Mouse (Mus musculus) adrenal gland, postnatal 25 days (tissue): Measurements from ENCODE around the gene Aldh3a2. TPM values are rescaled to one million over a fixed set of nuclear protein-coding genes. Genes with fewer than 3 reads are reported as not detected.
"Not testable (repeated sequence)": the region's sequence is repeated elsewhere in the genome, so short reads cannot be mapped to it uniquely, and the experiment has no call there.

Experiments used
- DNase-seq: peaks from one replicate; pipeline ENCODE4 v3.0.0; 2021; ENCODE audit warnings: mixed read lengths
- total RNA-seq: library from RNA; stranded (reverse); gene quantifications from 2 replicates; pipeline ENCODE4 v1.2.3, GENCODE M21; 2021

The Aldh3a2 gene
- total RNA-seq, 1 experiment from 2014 or later, result 69.0 TPM

GRCm38 (mm10) chr11:61173477-61173876 is 93.8 kb downstream of the Aldh3a2 start:
- DNase-seq, result not testable (repeated sequence)

Other genes starting within 250 kb of the Aldh3a2 start
- 2.2 TPM in 2 replicates for gene Kcnj12, start 244.9 kb downstream of the Aldh3a2 start, total RNA-seq
- gene Tnfrsf13b, start 140.7 kb downstream of the Aldh3a2 start, total RNA-seq, result 0.43 TPM in 1 of 2 replicates, not detected in the other
- gene Usp22, start 92.4 kb downstream of the Aldh3a2 start, total RNA-seq, result 68.9 and 103 TPM in 2 replicates
- 0.88 and 1.1 TPM in 2 replicates for gene Aldh3a1, start 59.9 kb downstream of the Aldh3a2 start, total RNA-seq
- gene Slc47a2, start 75.4 kb upstream of the Aldh3a2 start, total RNA-seq, result not detected in 2 replicates
- 1.8 and 2.1 TPM in 2 replicates for gene Slc47a1, start 110.9 kb upstream of the Aldh3a2 start, total RNA-seq
- 1.2 and 2.4 TPM in 2 replicates for gene Rnf112, start 186.7 kb upstream of the Aldh3a2 start, total RNA-seq
- gene Mfap4, start 218.0 kb upstream of the Aldh3a2 start, total RNA-seq, result 3.5 and 4.2 TPM in 2 replicates
- 21.6 and 23.9 TPM in 2 replicates for gene Mapk7, start 226.9 kb upstream of the Aldh3a2 start, total RNA-seq
- gene B9d1, start 237.7 kb upstream of the Aldh3a2 start, total RNA-seq, result 13.8 and 19.9 TPM in 2 replicates